Mouse (Mus musculus): ENCODE data around the gene Dmkn. TPM values are rescaled to one million over a fixed set of nuclear protein-coding genes. Genes with fewer than 3 reads are reported as not detected.
A peak's percentile ranks its signal among the peaks of the same experiment; 100 is the strongest.
"Not testable (repeated sequence)": the region's sequence is repeated elsewhere in the genome, so short reads cannot be mapped to it uniquely, and the experiment has no call there.

The Dmkn gene
- not detected in 2 replicates for total RNA-seq (2017)

- no peak for ATAC-seq (ENCODE audit: extremely low read depth, insufficient number of reproducible peaks, low FRiP score, poor library complexity, severe bottlenecking)
Measured at GRCm38 (mm10) chr7:30763456-30763855, at the start of gene Dmkn. Gene Dmkn (plus strand): TSS chr7:30763756.

GRCm38 (mm10) chr7:30717006-30717715 is 46.4 kb upstream of the Dmkn start:
- peak; percentile 59 for ATAC-seq (ENCODE audit: extremely low read depth, insufficient number of reproducible peaks, low FRiP score, poor library complexity, severe bottlenecking)

GRCm38 (mm10) chr7:30717716-30718046 is 45.9 kb upstream of the Dmkn start:
- no peak for ATAC-seq (ENCODE audit: extremely low read depth, insufficient number of reproducible peaks, low FRiP score, poor library complexity, severe bottlenecking)

- no peak for ATAC-seq (ENCODE audit: extremely low read depth, insufficient number of reproducible peaks, low FRiP score, poor library complexity, severe bottlenecking)
Measured at GRCm38 (mm10) chr7:30719669-30720068, 43.9 kb upstream of the Dmkn start.

- no peak for ATAC-seq (ENCODE audit: extremely low read depth, insufficient number of reproducible peaks, low FRiP score, poor library complexity, severe bottlenecking)
Measured at GRCm38 (mm10) chr7:30721286-30721685, 42.3 kb upstream of the Dmkn start.

- no peak for ATAC-seq (ENCODE audit: extremely low read depth, insufficient number of reproducible peaks, low FRiP score, poor library complexity, severe bottlenecking)
Measured at GRCm38 (mm10) chr7:30723274-30723953, 40.1 kb upstream of the Dmkn start.

GRCm38 (mm10) chr7:30728214-30728613 is 35.3 kb upstream of the Dmkn start:
- no peak for ATAC-seq (ENCODE audit: extremely low read depth, insufficient number of reproducible peaks, low FRiP score, poor library complexity, severe bottlenecking)

GRCm38 (mm10) chr7:30728739-30729395 is 34.7 kb upstream of the Dmkn start:
- ATAC-seq (ENCODE audit: extremely low read depth, insufficient number of reproducible peaks, low FRiP score, poor library complexity, severe bottlenecking): no peak

- peak; percentile 85 for ATAC-seq (ENCODE audit: extremely low read depth, insufficient number of reproducible peaks, low FRiP score, poor library complexity, severe bottlenecking)
Measured at GRCm38 (mm10) chr7:30729396-30730063, 34.0 kb upstream of the Dmkn start, which contains the start of gene Tmem147. Gene Tmem147 (minus strand): TSS chr7:30729540.

GRCm38 (mm10) chr7:30730064-30730722 is 33.4 kb upstream of the Dmkn start:
- not testable (repeated sequence) for ATAC-seq (ENCODE audit: extremely low read depth, insufficient number of reproducible peaks, low FRiP score, poor library complexity, severe bottlenecking)

GRCm38 (mm10) chr7:30736211-30736610 is 27.3 kb upstream of the Dmkn start:
- no peak for ATAC-seq (ENCODE audit: extremely low read depth, insufficient number of reproducible peaks, low FRiP score, poor library complexity, severe bottlenecking)

GRCm38 (mm10) chr7:30742570-30742969 is 21.0 kb upstream of the Dmkn start:
- peak; percentile 42; the same call in 1 of the 2 replicates for ATAC-seq (ENCODE audit: extremely low read depth, insufficient number of reproducible peaks, low FRiP score, poor library complexity, severe bottlenecking)

- not testable (repeated sequence) for ATAC-seq (ENCODE audit: extremely low read depth, insufficient number of reproducible peaks, low FRiP score, poor library complexity, severe bottlenecking)
Measured at GRCm38 (mm10) chr7:30743617-30744016, 19.9 kb upstream of the Dmkn start, which contains the start of gene Gapdhs. Gene Gapdhs (minus strand): TSS chr7:30743681.

GRCm38 (mm10) chr7:30744022-30744598 is 19.4 kb upstream of the Dmkn start:
- no peak for ATAC-seq (ENCODE audit: extremely low read depth, insufficient number of reproducible peaks, low FRiP score, poor library complexity, severe bottlenecking)

- ATAC-seq (ENCODE audit: extremely low read depth, insufficient number of reproducible peaks, low FRiP score, poor library complexity, severe bottlenecking): no peak
Measured at GRCm38 (mm10) chr7:30747525-30748204, 15.9 kb upstream of the Dmkn start.

GRCm38 (mm10) chr7:30749824-30750606 is 13.5 kb upstream of the Dmkn start:
- ATAC-seq (ENCODE audit: extremely low read depth, insufficient number of reproducible peaks, low FRiP score, poor library complexity, severe bottlenecking): no peak

- ATAC-seq (ENCODE audit: extremely low read depth, insufficient number of reproducible peaks, low FRiP score, poor library complexity, severe bottlenecking): no peak
Measured at GRCm38 (mm10) chr7:30751086-30751669, 12.4 kb upstream of the Dmkn start, which contains the start of gene Sbsn. Gene Sbsn (plus strand): TSS chr7:30751471.

Data from neutrophil, adult 5-6 weeks (primary cell).